Mouse (Mus musculus): ENCODE data around the gene Ndufa5.

DNA sequence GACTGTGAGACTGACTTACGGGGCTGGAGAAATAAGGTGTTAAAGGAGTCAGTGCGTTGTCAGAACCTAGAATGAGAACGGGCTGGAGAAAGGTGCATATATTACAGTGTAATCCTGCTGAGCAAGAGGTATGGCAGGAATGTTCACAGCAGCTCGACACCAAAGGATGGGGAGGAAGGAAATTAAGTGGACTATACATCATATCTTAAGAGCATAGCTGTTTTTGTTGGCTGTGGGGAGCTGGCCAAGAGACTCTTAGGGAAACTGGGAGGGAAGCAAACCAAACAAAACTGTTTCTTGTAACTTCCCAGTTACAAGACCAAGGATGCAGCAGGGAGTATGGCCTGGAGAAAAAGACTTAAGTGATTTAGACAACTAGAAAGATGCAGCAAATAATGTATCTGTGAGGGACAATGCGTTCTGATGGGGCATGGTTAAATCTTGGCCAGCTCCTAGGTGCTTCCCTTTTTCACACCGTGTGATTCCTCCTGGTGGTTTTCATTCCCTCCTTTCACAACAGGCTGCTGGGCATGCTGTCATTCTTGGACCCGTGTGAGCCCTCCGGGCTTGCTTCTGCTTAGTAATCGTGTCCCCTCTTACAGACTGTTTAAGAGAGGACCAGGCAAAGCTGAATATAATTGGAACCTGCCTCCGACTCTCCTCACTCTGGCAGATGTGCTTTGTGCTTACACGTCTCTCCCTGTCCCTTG is 3.1 kb upstream of the Ndufa5 start:
- TF ChIP-seq CTCF (IDR thresholded peaks at IDR 0.05; ENCODE audit: low read depth) (no peak), EP300 (IDR thresholded peaks at IDR 0.05; ENCODE audit: low read depth) (no peak)
